Mouse (Mus musculus) common myeloid progenitor, adult 5-6 weeks (primary cell): ENCODE data around the gene Hist1h3g. TPM values are rescaled to one million over a fixed set of nuclear protein-coding genes. Genes with fewer than 3 reads are reported as not detected.

ENCODE experiments used
- ATAC-seq: replicated peaks from 2 replicates; pipeline ENCODE4 v1.8.0; 2016; ENCODE audit warnings: low read depth, mild to moderate bottlenecking, moderate TSS enrichment, inconsistent platforms; ENCODE audit not compliant: poor library complexity, severe bottlenecking
- total RNA-seq: library from RNA; stranded (forward); fragments of 200-1000, 187-1606 nt; gene quantifications from 2 replicates; pipeline ENCODE4 v1.2.3, GENCODE M21; 2017

Hist1h3g gene
- total RNA-seq, 1 experiment from 2014 or later: 205 TPM

DNA sequence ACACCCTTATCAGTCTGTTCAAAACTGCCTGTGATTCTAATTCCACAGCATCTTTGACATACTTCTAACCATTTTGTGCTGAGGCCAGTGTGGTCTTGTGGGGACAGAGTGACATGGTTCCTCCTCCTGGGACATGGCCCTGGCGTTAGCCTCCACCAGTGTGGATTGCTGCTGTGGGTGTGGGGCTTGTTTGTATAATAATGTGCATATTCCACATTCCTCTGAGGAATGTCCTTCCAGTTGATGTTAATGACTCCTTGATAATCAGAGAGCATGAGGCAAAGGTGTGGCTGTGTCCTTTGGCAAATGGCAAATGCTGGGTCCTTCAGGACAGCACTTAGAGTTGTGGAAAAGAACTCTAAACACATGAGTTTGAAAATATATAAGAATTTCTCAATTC is 21.7 kb upstream of the Hist1h3g start:
- no peak for ATAC-seq

DNA sequence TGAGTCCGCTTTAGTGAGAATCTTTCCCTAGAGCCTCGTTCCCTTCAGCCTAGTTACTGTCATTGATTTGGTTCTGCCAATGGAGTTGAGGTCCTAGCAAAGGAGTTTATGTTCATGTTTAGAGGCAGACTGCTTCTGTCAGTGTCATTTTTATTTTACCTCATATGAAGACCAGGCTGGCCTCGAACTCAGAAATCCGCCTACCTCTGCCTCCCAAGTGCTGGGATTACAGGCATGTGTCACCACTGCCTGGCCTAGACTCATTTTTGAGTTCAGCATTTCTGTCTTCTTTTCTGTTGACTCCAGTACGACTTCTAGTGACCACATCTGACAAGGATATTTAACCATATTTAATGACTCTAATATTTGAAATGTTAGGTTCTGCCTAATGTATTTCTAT is 19.9 kb upstream of the Hist1h3g start:
- no peak for ATAC-seq

DNA sequence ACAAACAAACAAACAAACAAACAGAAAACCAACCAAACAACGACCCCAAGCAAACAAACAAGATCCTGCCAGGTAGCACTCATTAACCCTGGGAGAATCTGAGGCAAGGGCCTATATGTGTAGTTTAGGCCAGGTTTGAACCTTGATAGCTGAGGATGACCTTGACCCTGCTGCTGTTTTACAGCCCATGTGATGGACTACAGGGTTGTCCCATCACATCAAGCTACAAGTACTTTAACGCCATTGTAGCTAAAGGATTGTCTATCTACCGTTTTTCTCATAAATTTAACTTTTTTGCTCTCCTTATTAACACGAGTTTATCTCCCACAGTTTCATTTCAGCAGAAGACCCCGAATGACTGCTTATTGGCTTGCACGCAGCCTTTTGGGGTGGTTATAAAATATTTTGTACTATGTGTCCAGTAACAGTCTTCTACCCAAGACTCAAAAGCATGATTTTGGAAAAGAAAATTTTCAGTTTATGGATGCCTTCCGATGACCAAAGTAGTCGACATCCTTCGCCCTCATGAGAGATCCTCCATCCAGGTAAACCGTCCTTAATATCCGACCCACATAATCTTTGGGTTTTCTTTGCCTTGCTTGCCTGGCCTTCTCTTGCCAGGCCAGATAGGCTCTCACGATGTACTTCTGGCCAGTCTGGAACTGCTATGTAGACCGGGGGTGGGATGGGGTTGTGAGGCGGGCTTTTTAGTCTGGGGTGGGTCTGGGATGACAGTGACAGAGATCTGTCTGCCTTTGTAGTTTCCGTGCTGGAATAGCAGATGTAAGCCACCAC is 19.2 kb upstream of the Hist1h3g start:
- ATAC-seq: no peak

DNA sequence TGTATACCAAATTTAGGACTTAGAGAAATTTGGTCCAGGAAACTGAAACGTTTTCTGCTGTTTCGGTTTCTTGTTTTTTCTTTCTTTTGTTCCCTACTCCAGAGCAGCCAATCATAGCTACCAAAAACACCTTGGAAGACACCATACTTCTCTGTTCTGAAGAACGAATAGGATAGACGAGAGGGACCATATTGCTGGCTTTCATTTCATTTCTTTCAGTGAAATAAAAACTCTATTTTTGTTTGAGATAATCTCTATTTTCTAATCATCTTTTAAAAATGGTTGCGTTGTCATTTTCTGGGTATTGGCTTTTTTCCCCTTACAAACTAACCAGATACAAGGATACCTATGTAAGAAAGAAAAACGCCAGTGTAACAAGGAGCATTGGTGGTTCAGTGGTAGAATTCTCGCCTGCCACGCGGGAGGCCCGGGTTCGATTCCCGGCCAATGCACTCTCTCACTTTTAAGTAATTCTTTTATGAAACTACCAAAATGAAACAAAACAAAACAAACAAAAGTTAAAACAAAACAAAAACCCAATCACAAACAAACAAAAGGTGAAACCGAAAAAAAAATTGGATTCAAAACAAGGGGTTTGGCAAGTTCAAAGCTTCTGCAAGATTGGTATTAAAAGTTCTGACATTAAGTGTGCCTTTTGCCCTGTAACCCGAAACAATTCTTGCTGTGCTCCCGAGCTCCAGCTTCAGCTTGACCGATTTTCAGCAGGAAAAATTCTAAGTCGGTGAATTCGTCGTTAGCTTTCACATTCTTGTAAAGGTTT is 18.2 kb upstream of the Hist1h3g start:
- ATAC-seq: peak; percentile 41

DNA sequence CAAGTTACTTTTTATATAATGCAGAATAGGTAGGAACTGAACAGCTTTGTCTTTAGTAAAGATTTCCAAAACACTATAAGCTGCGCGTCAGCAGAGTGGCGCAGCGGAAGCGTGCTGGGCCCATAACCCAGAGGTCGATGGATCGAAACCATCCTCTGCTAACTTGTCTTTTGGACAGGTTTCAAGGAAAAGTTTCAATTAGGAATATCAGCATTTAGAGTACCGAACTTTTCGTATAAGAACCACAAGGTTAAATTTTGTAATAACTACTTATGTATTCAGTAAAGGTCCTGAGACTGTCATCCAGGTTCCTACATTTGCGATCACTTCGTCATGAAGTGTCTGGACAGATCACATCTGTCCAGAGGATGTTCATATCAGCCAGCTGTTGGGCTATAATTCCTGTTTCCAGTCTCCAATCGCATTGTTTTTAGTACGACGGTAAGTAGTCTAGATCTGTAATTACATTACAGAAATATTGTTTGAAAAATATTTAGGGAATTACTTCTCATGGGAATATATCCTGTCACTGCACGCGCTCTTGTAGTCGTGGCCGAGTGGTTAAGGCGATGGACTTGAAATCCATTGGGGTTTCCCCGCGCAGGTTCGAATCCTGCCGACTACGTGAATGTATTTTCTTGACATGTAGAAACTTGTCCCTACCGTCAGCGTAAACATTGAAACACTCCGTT is 17.5 kb upstream of the Hist1h3g start:
- ATAC-seq: peak; percentile 40

DNA sequence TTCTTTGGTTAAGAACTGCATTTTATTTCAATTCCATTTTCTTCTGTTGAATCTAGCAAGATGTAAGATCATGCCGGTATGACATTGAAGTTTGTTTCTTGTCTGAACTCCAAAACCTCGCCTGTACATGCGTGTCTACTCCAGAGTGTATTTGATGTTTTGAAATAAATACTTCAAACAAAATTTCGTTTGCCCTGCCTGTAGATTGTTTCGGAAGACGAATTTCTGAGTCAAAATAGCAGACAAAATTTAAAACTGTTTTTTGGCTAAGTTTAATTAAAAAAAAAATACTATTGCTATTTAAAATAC is 17.0 kb upstream of the Hist1h3g start:
- no peak; the same call in 1 of the 2 replicates for ATAC-seq

DNA sequence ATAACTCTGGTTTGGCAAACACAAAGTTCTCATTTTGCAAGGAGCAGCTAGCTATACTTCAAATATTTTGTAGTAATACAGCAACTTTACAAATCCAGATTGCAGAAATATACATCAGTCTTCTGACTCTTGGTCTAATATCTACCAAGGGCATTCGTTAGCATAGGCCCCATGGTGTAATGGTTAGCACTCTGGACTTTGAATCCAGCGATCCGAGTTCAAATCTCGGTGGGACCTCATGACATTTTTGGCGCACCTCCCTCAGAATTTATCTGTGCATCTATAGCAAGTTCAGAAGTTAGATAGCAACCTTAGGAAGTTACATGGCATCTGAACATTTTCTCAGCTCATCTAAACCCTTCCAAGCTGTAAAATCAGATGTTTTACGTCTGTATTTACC is 16.3 kb upstream of the Hist1h3g start:
- peak; percentile 14; the same call in 1 of the 2 replicates for ATAC-seq

DNA sequence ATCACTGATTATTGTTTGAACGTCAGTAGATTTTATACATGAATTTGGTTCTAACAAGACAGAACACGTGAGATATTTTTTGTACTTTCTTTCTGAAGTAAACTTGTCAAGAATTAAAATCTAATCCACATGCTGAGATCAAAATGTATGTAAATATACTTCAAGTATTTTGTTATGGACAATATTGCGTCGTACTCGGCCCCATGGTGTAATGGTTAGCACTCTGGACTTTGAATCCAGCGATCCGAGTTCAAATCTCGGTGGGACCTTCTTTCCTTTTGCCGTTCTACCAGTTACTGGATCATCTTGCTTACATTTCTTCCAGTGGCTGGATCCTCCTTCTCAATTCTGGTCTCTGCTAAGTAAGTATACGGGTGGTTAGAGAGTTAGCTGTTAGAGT is 15.8 kb upstream of the Hist1h3g start:
- peak; percentile 13; the same call in 1 of the 2 replicates for ATAC-seq

DNA sequence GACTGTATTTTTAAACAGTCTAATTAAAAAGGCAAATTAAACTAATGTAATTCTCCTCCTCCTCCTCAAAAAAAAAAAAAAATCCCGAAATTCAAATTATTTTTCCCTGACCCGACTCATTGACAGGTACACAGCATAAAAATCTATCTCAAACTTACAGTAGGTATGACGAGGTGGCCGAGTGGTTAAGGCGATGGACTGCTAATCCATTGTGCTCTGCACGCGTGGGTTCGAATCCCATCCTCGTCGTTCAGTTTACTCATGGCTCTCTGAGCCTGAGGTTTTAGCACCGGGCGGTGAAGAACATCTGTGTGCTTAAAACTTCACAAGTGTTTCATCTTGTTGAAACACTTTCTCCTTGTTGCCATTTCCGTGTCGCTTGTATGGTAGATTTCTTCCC is 13.5 kb upstream of the Hist1h3g start:
- ATAC-seq: 0 out of 2 replicates have a peak, but pooled peaks have one; percentile 19

DNA sequence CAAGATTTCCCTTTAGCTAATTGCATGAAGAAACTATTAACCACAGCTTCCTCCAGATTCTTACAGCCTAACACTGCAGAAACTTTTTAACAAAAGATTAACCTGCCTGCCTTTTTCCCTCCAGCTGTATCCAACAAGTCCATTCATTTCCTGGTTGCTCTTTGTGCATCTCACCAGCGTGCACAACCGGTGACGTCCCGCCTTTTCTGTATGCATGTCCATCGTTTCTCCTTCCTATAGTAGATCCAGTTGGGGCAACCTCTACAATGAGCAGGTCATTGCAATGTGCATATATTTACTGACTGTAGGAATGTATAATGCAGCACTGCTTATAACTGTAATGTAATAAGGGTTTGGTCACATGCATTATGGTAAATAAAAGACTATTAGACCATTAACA is 11.2 kb upstream of the Hist1h3g start:
- ATAC-seq: no peak

DNA sequence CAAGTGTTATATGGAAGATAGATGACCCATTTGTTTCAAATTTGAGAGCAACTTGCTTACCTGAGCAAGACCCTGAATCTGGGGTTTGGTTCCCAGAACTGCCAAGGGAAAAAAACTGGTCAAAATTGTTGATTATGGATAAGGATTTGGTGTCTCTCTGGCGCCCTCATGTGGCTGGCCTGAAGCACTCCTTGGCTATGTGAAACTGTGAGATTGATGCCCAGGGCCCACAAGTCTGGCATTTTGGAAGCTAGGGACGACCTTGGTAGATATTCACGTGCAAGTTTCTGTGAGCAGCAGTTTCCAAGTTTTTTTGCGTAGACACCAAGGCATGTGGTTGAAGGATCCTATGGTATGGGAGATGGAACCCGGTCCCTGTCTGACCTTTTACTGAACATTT is 10.6 kb upstream of the Hist1h3g start:
- ATAC-seq: peak; percentile 63

DNA sequence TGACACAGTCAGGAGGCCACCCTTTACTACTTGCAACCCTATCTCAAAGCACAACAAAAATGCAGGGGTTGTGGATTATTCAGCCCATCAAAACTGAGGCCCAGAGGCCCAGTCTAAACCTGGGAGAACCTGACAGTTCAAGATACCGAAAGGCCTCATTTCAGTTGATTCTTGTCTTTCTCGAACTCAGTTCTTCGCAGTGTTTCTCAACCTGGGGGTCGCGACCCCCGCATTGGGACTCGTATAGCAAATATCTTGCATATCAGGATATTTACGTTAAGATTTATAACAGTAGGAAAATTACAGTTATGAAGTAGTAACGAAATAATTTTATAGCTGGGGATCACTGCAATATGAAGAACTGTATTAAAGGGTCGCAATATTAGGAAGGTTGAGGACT is 9.3 kb upstream of the Hist1h3g start:
- ATAC-seq: no peak

DNA sequence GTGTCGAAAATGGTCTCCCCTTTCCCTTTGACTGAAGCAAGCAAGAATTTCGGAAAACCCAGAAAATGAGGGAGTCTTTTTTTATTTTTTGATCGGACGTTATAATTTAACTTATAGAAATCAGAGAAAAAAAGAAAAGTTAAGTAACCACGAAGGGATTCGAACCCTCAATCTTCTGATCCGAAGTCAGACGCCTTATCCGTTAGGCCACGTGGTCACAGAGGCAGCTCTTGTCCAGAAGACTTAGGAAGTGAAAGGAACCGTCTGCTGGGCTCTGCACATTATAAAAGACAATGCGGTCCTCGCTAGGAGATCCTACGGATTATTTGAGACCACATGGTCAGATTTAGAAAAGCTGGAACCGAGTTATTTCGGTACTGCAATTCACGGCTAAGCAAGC is 8.9 kb upstream of the Hist1h3g start:
- ATAC-seq: peak; percentile 41

DNA sequence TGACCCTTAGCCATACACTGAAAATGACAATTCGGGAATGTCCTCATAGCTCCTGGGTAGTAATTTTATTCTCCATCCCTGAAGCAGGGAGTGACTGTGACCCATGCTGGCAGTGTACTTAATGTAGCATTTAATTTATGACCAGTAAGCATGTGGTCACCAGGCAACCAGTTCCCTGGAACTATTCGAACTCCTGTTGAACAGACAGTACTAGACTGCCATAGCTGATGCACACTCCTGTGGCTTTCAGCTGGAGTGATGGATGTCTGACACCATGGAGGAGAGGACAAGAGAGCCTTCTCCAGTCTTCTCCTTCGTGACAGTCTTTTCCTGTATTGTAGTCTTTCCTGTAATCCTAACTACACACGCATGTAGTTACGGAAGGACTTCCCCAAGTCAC is 6.2 kb upstream of the Hist1h3g start:
- no peak for ATAC-seq

DNA sequence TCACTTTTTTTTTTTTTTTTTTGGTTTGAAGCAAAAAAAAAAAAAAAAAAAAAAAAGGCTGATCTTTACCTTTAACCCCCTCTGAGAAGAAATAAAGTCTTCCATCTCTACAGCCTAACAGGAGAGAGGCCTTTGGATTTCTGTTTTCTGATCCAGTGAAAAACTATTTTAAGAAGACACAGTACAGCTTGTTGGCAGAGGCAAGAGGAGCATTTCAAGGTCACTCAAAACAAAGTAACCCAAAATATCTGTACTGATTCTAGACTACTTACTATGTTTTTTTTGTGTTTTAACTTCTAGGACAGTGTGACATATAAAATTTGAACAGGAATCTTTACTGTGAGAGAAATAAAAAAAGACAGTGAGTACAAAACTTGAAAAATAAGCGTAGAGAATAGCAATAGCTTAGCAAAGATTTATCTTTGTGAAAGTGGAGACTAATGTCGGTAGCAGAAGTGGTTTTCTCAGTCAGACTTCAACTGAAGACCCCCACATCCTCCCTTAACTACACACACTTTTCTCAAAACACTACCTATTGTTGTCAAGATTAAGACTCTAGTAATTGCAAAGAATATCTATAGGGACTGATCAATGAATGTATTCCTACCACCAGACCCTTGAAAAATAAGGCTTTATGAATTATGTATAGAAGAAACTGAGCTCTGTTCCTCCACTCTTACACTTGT is 5.6 kb upstream of the Hist1h3g start:
- no peak for ATAC-seq

DNA sequence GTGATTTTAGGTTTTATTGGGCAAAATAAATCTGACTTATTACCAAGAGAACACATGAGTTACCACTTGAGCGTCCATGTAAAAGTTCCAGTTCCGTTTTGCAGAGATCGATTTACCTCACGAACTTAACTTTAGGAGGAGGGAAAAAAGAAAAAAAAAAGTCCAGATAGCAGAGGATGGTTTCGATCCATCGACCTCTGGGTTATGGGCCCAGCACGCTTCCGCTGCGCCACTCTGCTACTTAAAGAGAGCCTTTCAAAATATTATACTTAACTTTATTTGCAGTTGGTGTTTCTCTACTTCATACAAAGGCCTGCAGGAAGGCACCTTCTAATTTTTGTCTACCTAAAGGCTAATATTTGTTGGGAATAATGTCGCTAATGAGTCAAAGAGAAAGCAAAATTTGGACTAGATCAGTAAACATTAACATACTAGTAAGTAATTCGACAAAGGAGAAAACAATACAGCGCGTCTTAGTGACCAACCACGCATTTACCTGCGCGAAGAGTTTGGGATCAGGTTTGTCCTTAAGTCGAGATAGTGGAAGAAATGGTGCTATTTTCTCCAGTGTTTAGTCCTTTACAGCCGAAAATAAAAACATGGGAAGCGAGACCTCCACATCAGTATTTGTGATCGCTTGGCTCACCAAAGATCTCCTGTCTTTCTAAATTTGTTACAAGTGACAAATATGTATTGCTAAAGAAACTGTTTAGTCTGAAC is 4.9 kb upstream of the Hist1h3g start:
- no peak for ATAC-seq

DNA sequence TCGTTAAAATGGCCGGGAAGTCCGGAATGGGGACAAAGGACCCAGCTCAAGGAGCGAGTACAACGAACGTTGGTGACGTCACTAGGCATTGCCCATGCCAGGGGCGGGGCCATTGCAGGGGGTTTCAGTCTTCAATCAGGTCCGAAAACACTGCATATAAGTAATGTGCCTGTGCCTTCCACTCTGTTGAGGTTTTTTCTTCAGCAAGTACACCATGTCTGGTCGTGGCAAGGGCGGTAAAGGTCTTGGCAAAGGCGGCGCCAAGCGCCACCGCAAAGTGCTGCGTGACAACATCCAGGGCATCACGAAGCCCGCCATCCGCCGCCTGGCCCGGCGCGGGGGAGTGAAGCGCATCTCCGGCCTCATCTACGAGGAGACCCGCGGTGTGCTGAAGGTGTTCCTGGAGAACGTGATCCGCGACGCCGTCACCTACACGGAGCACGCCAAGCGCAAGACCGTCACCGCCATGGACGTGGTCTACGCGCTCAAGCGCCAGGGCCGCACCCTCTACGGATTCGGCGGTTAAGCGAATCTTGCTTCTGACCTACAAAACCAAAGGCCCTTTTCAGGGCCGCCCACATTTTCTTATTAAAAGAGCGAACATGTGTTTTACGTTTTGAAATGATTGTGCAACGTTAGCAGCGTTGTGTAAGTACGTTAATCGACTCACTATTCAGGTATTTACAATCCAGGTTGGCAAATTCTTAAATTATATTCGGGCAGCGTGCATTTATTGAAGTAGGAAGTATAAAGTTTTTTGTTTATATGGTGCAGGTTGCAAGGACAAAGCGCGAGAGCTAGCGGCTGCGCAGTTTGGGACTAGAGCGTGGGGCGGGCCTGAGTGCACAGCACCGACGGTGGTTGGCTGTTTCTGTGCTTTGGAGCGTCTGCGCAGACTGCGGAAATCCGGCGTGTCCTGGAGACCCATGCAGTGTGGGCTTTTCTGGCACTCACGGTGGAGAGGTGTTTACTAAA is 4.0 kb upstream of the Hist1h3g start, which contains the start of gene Hist1h4h:
Hist1h4h (plus strand) TSS at position 150 of the 975 bp plus-strand sequence.
- peak; percentile 55 for ATAC-seq

DNA sequence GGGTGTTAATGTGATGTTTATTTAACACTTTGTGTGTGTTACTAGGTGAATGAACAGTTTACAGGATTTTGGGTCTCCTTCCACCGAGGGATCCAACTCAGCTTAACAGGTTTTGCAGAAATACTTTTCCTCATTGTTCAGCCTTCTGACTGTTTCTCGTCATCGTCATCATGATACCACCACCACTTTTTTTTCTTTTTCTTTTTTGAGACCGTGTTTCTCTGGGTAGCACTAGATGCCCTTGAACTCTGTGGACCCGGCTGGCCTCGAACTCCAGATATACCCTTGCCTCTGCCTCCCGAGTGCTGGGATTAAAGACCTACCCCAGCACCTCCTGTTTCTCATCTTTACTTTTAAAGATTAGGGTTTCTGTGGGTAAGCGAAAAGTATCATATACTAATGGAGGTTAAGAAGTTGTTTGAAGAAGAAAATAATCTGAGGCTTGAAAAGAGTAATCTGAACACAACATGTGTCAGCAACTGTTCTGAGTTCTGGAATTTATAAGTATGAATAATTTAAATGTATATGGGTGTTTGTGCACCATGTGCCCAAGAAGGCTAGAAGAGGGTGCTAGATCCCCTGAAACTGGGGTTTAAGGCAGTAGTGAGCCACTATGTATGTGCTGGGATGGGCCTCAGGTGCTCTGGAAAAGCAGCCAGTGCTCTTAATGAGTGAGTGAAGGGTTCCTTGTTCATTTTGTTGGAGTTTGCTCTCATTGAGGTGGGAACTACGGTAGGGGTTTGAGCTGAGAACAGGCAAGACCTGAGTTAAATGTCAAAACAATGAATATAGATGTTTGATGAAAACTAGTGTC is 2.8 kb upstream of the Hist1h3g start:
- no peak for ATAC-seq
